Comparison of ENCODE assay signal across 37 mouse cellular contexts in the genomic region with DNA sequence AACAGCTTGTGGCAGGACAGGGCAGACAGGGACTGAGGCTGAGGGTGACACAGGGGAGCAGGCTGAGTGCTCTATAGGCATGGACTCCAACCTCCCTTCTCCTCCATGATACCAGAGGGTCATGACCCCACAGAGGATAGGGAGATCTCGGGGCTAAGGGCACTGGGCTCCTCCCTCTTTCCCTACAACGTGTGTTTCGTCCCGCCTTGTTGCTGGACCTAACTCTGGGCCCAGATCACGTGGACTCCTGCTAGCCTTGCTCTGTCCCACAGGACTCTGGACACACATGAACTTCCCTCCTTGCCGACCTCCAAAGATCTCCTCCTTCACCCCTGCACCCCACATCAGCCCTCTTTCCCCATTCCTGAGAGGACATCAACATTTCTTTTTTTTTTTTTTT. TPM values are rescaled to one million over a fixed set of nuclear protein-coding genes. Genes with fewer than 3 reads are reported as not detected.
DNase-seq lines count a peak whose midpoint lies in the region; ATAC-seq lines count a peak whose summit lies in the region.
"Had no signal": no experiment of that assay in that cellular context is flagged by ENCODE, and none has a peak within 500 bp of the region (broad histone marks: within the 10 kb centered on the region; RNA-seq: fewer than 3 reads in every experiment).

No protein-coding gene starts in this region.

- peaks cover 91% of the 10 kb centered on the region for H3K27me3 ChIP-seq in megakaryocyte, embryonic 14.5 days (replicated peaks)
- H3K27me3 ChIP-seq in liver, embryonic 16.5 days (ENCODE audit: control insufficient read depth, insufficient read depth, low read depth, low read length): peaks cover 25% of the 10 kb centered on the region
- H3K27me3 ChIP-seq: forebrain, embryonic 15.5 days had no signal

- peak overlapping the region; percentile 48 for H3K4me3 ChIP-seq in megakaryocyte, embryonic 14.5 days (replicated peaks)
- no peak overlapping the region for H3K4me3 ChIP-seq in liver, embryonic 16.5 days (ENCODE audit: low read depth, low read length)
- H3K4me3 ChIP-seq: embryonic facial prominence, embryonic 13.5 days; forebrain, embryonic 10.5 days; forebrain, embryonic 15.5 days; gastrocnemius, adult 2 months; hindbrain, embryonic 10.5 days; hindbrain, embryonic 15.5 days; left cerebral cortex, adult 2 months; limb, embryonic 12.5 days; neural tube, embryonic 15.5 days had no signal

- H3K9ac ChIP-seq in liver, embryonic 16.5 days (ENCODE audit: low read depth, low read length): no peak overlapping the region
- H3K9ac ChIP-seq: embryonic facial prominence, embryonic 13.5 days; forebrain, embryonic 15.5 days; hindbrain, embryonic 15.5 days; limb, embryonic 12.5 days; neural tube, embryonic 15.5 days had no signal

- H3K27ac ChIP-seq in liver, embryonic 16.5 days (ENCODE audit: low read length): no peak overlapping the region
- H3K27ac ChIP-seq: embryonic facial prominence, embryonic 13.5 days; forebrain, embryonic 15.5 days; gastrocnemius, adult 2 months; hindbrain, embryonic 10.5 days; hindbrain, embryonic 15.5 days; left cerebral cortex, adult 2 months; limb, embryonic 12.5 days; neural tube, embryonic 15.5 days had no signal

- H3K36me3 ChIP-seq in megakaryocyte, embryonic 14.5 days (replicated peaks; ENCODE audit: low read length): no peaks in the 10 kb centered on the region
- H3K36me3 ChIP-seq in liver, embryonic 16.5 days (ENCODE audit: control insufficient read depth, insufficient read depth): no peaks in the 10 kb centered on the region
- H3K36me3 ChIP-seq: embryonic facial prominence, embryonic 13.5 days; forebrain, embryonic 10.5 days; hindbrain, embryonic 10.5 days; hindbrain, embryonic 15.5 days; limb, embryonic 12.5 days; neural tube, embryonic 15.5 days had no signal

- H3K9me3 ChIP-seq in megakaryocyte, embryonic 14.5 days: no peaks in the 10 kb centered on the region
- H3K9me3 ChIP-seq in liver, embryonic 16.5 days (replicated peaks; ENCODE audit: control insufficient read depth, low read length): no peaks in the 10 kb centered on the region
- H3K9me3 ChIP-seq: embryonic facial prominence, embryonic 13.5 days; forebrain, embryonic 10.5 days; forebrain, embryonic 15.5 days; hindbrain, embryonic 10.5 days; hindbrain, embryonic 15.5 days; limb, embryonic 12.5 days; neural tube, embryonic 15.5 days had no signal

- peak; percentile 34 to 64 for DNase-seq in kidney, postnatal 25 days
- no peak for DNase-seq in kidney, postnatal 4 days
- no peak for DNase-seq in urinary bladder, postnatal 25 days (ENCODE audit: low spot score)
- DNase-seq in embryo, embryonic 10.5 days (ENCODE audit: low spot score): no peak
- DNase-seq: adrenal gland, postnatal 10 days; cerebellum, adult 8-10 months; gastrocnemius, adult 2 months; gastrocnemius, postnatal 36 days; heart, postnatal 14 days; kidney, adult 18-20 months; layer of hippocampus, adult 9-11 months; lung, adult 18-20 months; lung, postnatal 4 days; midbrain, embryonic 14.5 days; retina, postnatal 1 day; right cerebral cortex, postnatal 14 days; thymus, postnatal 14 days had no signal

- no peak for ATAC-seq in megakaryocyte, adult 5-6 weeks (ENCODE audit: poor library complexity, severe bottlenecking)
- 0 out of 2 replicates have a peak, but pooled peaks have one; percentile 19 for ATAC-seq in liver, embryonic 16.5 days (ENCODE audit: low read depth)
- ATAC-seq: forebrain, embryonic 15.5 days; inflammation-experienced regulatory T-cells, adult 6 months; lung, postnatal 0 days; Patski had no signal

- H3K4me2 ChIP-seq in liver, embryonic 16.5 days (ENCODE audit: low read depth, low read length): no peak overlapping the region
- H3K4me2 ChIP-seq: embryonic facial prominence, embryonic 13.5 days; forebrain, embryonic 15.5 days; hindbrain, embryonic 15.5 days; limb, embryonic 12.5 days; neural tube, embryonic 15.5 days had no signal

- peaks cover 18% of the 10 kb centered on the region for H3K4me1 ChIP-seq in megakaryocyte, embryonic 14.5 days
- no peaks in the 10 kb centered on the region; the same call in 1 of the 2 replicates for H3K4me1 ChIP-seq in liver, embryonic 16.5 days (ENCODE audit: control insufficient read depth, low read depth, low read length)

- 32% methylated on average over 6 of the region's 6 CpGs for whole genome bisulfite sequencing in liver, embryonic 16.5 days (ENCODE audit: insufficient replicate concordance)

RNA-seq across cellular contexts. Expression of a gene that starts 20.8 kb away (rescaled TPM):
- 0.03 TPM in 1 of 2 replicates, not detected in the other for polyA plus RNA-seq in megakaryocyte, embryonic 14.5 days (2012; ENCODE audit: insufficient read depth, low replicate concordance)
- not detected in 2 replicates for total RNA-seq in megakaryocyte, adult 5-6 weeks (2015)
- not detected in 2 replicates for total RNA-seq in megakaryocyte, adult 5-6 weeks (2017)
- polyA plus RNA-seq in liver, embryonic 16.5 days (2015; fragmentation: Nextera tagmentation; extraction: Ambion mirVana): not detected in 2 replicates
- polyA plus RNA-seq: inflammation-experienced regulatory T-cells, adult 6 months had no signal

RNA-seq across cellular contexts. Expression of a gene that starts 55.0 kb away (rescaled TPM):
- not detected in 2 replicates for polyA plus RNA-seq in megakaryocyte, embryonic 14.5 days (2012; ENCODE audit: insufficient read depth, low replicate concordance)
- not detected in 2 replicates for total RNA-seq in megakaryocyte, adult 5-6 weeks (2015)
- total RNA-seq in megakaryocyte, adult 5-6 weeks (2017): not detected in 2 replicates
- 0.46 and 0.59 TPM in 2 replicates for polyA plus RNA-seq in liver, embryonic 16.5 days (2015; fragmentation: Nextera tagmentation; extraction: Ambion mirVana)
- total RNA-seq: gastrocnemius, adult 2 months; gastrocnemius, postnatal 36 days; heart, adult 8-10 months; heart, postnatal 14 days; left cerebral cortex, adult 2 months; left cerebral cortex, postnatal 25 days; MEL; monocyte, adult 5-6 weeks had no signal
- polyA plus RNA-seq: heart, embryonic 14.5 days; inflammation-experienced regulatory T-cells, adult 6 months; midbrain, embryonic 14.5 days; urinary bladder, adult 2 months had no signal

Comparison
In these comparisons a context has a peak if more than half of its experiments do, and no peak if none do; other contexts are left out.
1. DNase-seq: peak in kidney, postnatal 25 days (2 of 2); none in kidney, postnatal 4 days (0 of 2), urinary bladder, postnatal 25 days (single experiment) and embryo, embryonic 10.5 days (single experiment).